Mouse (Mus musculus) intestine, postnatal 0 days (tissue): ENCODE data around the gene Gpx7. TPM values are rescaled to one million over a fixed set of nuclear protein-coding genes. Genes with fewer than 3 reads are reported as not detected.
"Not testable (repeated sequence)": the region's sequence is repeated elsewhere in the genome, so short reads cannot be mapped to it uniquely, and the experiment has no call there.

Source experiments
- ATAC-seq: fragments of 200-750 bp; cut with Nextera tagmentation; 2 replicates; pipeline ENCODE4 v1.8.0; 2017; ENCODE audit warnings: mild to moderate bottlenecking, moderate TSS enrichment, moderate library complexity
- H3K27ac ChIP-seq: fragments of 300-500 bp; sonication (generic); 2 replicates; pipeline ENCODE4 v1.5.1; 2014; ENCODE audit warnings: mild to moderate bottlenecking, low read depth, low read length, moderate library complexity
- H3K27me3 ChIP-seq: fragments of 300-500 bp; sonication (generic); replicated peaks from 2 replicates; pipeline ENCODE4 v1.6.1; 2014; ENCODE audit warnings: low read length, mixed read lengths; ENCODE audit not compliant: control insufficient read depth, insufficient read depth
- H3K36me3 ChIP-seq: fragments of 300-500 bp; sonication (generic); 2 replicates; pipeline ENCODE4 v1.6.1; 2014; ENCODE audit warnings: mild to moderate bottlenecking, moderate library complexity; ENCODE audit not compliant: control insufficient read depth, insufficient read depth
- H3K4me1 ChIP-seq: fragments of 300-500 bp; sonication (generic); replicated peaks from 2 replicates; pipeline ENCODE4 v1.6.1; 2014; ENCODE audit warnings: antibody characterized with exemption, low read length, mixed read lengths; ENCODE audit not compliant: control insufficient read depth, insufficient read depth
- H3K4me2 ChIP-seq: fragments of 300-500 bp; sonication (generic); replicated peaks from 2 replicates; pipeline ENCODE4 v1.6.1; 2014; ENCODE audit warnings: low read depth, mild to moderate bottlenecking, moderate library complexity
- H3K4me3 ChIP-seq: fragments of 300-500 bp; sonication (generic); 2 replicates; pipeline ENCODE4 v1.5.1; 2014; ENCODE audit warnings: low read depth, low read length
- H3K9ac ChIP-seq: fragments of 300-500 bp; sonication (generic); 2 replicates; pipeline ENCODE4 v1.6.1; 2014; ENCODE audit warnings: mild to moderate bottlenecking, low read depth, low read length
- H3K9me3 ChIP-seq: fragments of 300-500 bp; sonication (generic); 2 replicates; pipeline ENCODE4 v1.6.1; 2016; ENCODE audit warnings: mixed run types; ENCODE audit not compliant: control insufficient read depth
- CTCF ChIP-seq: sonication (generic); IDR thresholded peaks from 2 replicates; pipeline ENCODE4 v1.5.1; 2016; ENCODE audit warnings: low read depth, mild to moderate bottlenecking, control low read depth, antibody characterized with exemption, moderate library complexity
- WGBS: fragments of 180-500 bp; shearing (Covaris S2); extraction: QIAGEN DNeasy Blood & Tissue Kit; methylation state at CpG from one replicate; pipeline ENCODE4 v1.1.7; 2014; 5-methylcytosine and 5-hydroxymethylcytosine counted together
- polyA plus RNA-seq: library from polyadenylated mRNA; unstranded; fragments of >200 nt; fragmentation: Nextera tagmentation; extraction: Ambion mirVana; gene quantifications from 2 replicates; pipeline ENCODE4 v1.2.1, GENCODE M21; 2015

Gene Gpx7
- polyA plus RNA-seq, 1 experiment from 2014 or later = 22.9 TPM

GRCm38 (mm10) chr4:108362321-108363261 lies 44.2 kb downstream of the Gpx7 start:
- peak; percentile 88 for ATAC-seq
- Histone ChIP-seq H3K36me3 (no peaks in the 10 kb centered on the region), H3K9ac (no peak overlapping the region), H3K27me3 (no peaks in the 10 kb centered on the region), H3K9me3 (no peaks in the 10 kb centered on the region), H3K27ac (no peak overlapping the region), H3K4me1 (0 out of 2 replicates have a peak, but pooled peaks cover 2% of the 10 kb centered on the region), H3K4me2 (peak overlapping the region; percentile 48), H3K4me3 (no peak overlapping the region)
- 10% methylated on average over 18 of the region's 18 CpGs for WGBS
- no peak for TF ChIP-seq CTCF

GRCm38 (mm10) chr4:108360136-108361055 lies 46.4 kb downstream of the Gpx7 start:
- TF ChIP-seq CTCF = peak; percentile 22; the same call in 1 of the 2 replicates
- Histone ChIP-seq H3K4me3 (peak overlapping the region; percentile 18), H3K36me3 (no peaks in the 10 kb centered on the region), H3K27me3 (no peaks in the 10 kb centered on the region), H3K4me1 (0 out of 2 replicates have a peak, but pooled peaks cover 2% of the 10 kb centered on the region), H3K4me2 (peak overlapping the region; percentile 56), H3K27ac (no peak overlapping the region), H3K9ac (no peak overlapping the region), H3K9me3 (no peaks in the 10 kb centered on the region)
- ATAC-seq = no peak
- 21% methylated on average over 28 of the region's 28 CpGs for WGBS

GRCm38 (mm10) chr4:108358498-108358897 lies 48.3 kb downstream of the Gpx7 start:
- H3K36me3 ChIP-seq = no peaks in the 10 kb centered on the region
- ATAC-seq = no peak
- H3K9me3 ChIP-seq = no peaks in the 10 kb centered on the region
- no peak overlapping the region for H3K4me3 ChIP-seq
- 65% methylated on average over 4 of the region's 4 CpGs for WGBS
- TF ChIP-seq CTCF = no peak
- H3K4me1 ChIP-seq = 0 out of 2 replicates have a peak, but pooled peaks cover 2% of the 10 kb centered on the region
- no peak overlapping the region for H3K9ac ChIP-seq
- H3K27me3 ChIP-seq = no peaks in the 10 kb centered on the region
- no peak overlapping the region for H3K27ac ChIP-seq
- H3K4me2 ChIP-seq = no peak overlapping the region

- Histone ChIP-seq H3K4me1 (no peaks in the 10 kb centered on the region), H3K4me2 (no peak overlapping the region), H3K27ac (no peak overlapping the region), H3K9ac (no peak overlapping the region), H3K4me3 (no peak overlapping the region), H3K27me3 (no peaks in the 10 kb centered on the region), H3K9me3 (no peaks in the 10 kb centered on the region), H3K36me3 (no peaks in the 10 kb centered on the region)
- no peak for ATAC-seq
- 94% methylated on average over 8 of the region's 8 CpGs for WGBS
- TF ChIP-seq CTCF = no peak
Observed at GRCm38 (mm10) chr4:108357458-108357857, 49.3 kb downstream of the Gpx7 start.

- H3K9ac ChIP-seq, H3K36me3 ChIP-seq, H3K4me1 ChIP-seq, H3K4me2 ChIP-seq, ATAC-seq, H3K9me3 ChIP-seq, H3K4me3 ChIP-seq, H3K27ac ChIP-seq, H3K27me3 ChIP-seq: not testable (repeated sequence)
Observed at GRCm38 (mm10) chr4:108353591-108353990, 53.2 kb downstream of the Gpx7 start.

- no peak overlapping the region for H3K9ac ChIP-seq
- no peaks in the 10 kb centered on the region for H3K27me3 ChIP-seq
- TF ChIP-seq CTCF = no peak
- no peak overlapping the region for H3K4me2 ChIP-seq
- no peak for ATAC-seq
- WGBS = 14% methylated on average over 8 of the region's 8 CpGs
- no peaks in the 10 kb centered on the region for H3K36me3 ChIP-seq
- H3K4me3 ChIP-seq = no peak overlapping the region
- 0 out of 2 replicates have a peak, but pooled peaks cover 4% of the 10 kb centered on the region for H3K4me1 ChIP-seq
- H3K27ac ChIP-seq = no peak overlapping the region
- H3K9me3 ChIP-seq = no peaks in the 10 kb centered on the region
Observed at GRCm38 (mm10) chr4:108350819-108351218, 55.9 kb downstream of the Gpx7 start.

Other genes starting within 250 kb of the Gpx7 start
- gene Echdc2, start 241.5 kb downstream of the Gpx7 start, polyA plus RNA-seq = 20.6 and 20.8 TPM in 2 replicates
- 0.10 and 0.18 TPM in 2 replicates for gene Zyg11a, start 188.9 kb downstream of the Gpx7 start, polyA plus RNA-seq
- gene Zyg11b, start 105.9 kb downstream of the Gpx7 start, polyA plus RNA-seq = 4.0 and 4.3 TPM in 2 replicates
- gene Coa7, start 78.8 kb downstream of the Gpx7 start, polyA plus RNA-seq = 83.6 and 91.4 TPM in 2 replicates
- gene Shisal2a, start 23.6 kb downstream of the Gpx7 start, polyA plus RNA-seq = 0.50 and 0.55 TPM in 2 replicates
- 19.1 and 22.8 TPM in 2 replicates for gene Tut4, start 52.5 kb upstream of the Gpx7 start, polyA plus RNA-seq
- gene Prpf38a, start 172.4 kb upstream of the Gpx7 start, polyA plus RNA-seq = 64.1 and 65.2 TPM in 2 replicates
- 3.1 and 3.2 TPM in 2 replicates for gene Orc1, start 172.5 kb upstream of the Gpx7 start, polyA plus RNA-seq
- gene Cc2d1b, start 213.0 kb upstream of the Gpx7 start, polyA plus RNA-seq = 25.7 and 26.7 TPM in 2 replicates